Mouse (Mus musculus): ENCODE measurements around the gene Tmem110. TPM values are rescaled to one million over a fixed set of nuclear protein-coding genes. Genes with fewer than 3 reads are reported as not detected.

The Tmem110 gene
- polyA plus RNA-seq, 1 experiment from 2014 or later = 14.4 TPM

- whole genome bisulfite sequencing (ENCODE audit: insufficient replicate concordance) = 61% methylated on average over 10 of the region's 10 CpGs
- H3K27ac ChIP-seq (ENCODE audit: low read depth) = no peak overlapping the region
- no peak overlapping the region for H3K4me3 ChIP-seq (ENCODE audit: low read depth, low read length)
- DNase-seq (no peak), ATAC-seq (0 out of 2 replicates have a peak, but pooled peaks have one; percentile 2)
- no peak overlapping the region for H3K9ac ChIP-seq (replicated peaks)
- peaks cover 7% of the 10 kb centered on the region for H3K4me1 ChIP-seq (ENCODE audit: insufficient read depth)
- no peaks in the 10 kb centered on the region for H3K9me3 ChIP-seq (ENCODE audit: low read length)
- H3K4me2 ChIP-seq (ENCODE audit: low read depth, low read length) = no peak overlapping the region
- H3K27me3 ChIP-seq (ENCODE audit: insufficient read depth, low read length) = no peaks in the 10 kb centered on the region
- TF ChIP-seq EP300 (IDR thresholded peaks at IDR 0.05; ENCODE audit: low read depth) (no peak), CTCF (IDR thresholded peaks at IDR 0.05; ENCODE audit: low read depth) (no peak)
- no peaks in the 10 kb centered on the region for H3K36me3 ChIP-seq (replicated peaks; ENCODE audit: insufficient read depth, low read length)
Observed at GRCm38 (mm10) chr14:30856885-30857507, 31.6 kb downstream of the Tmem110 start.

GRCm38 (mm10) chr14:30857990-30858389 lies 32.6 kb downstream of the Tmem110 start:
- H3K4me2 ChIP-seq (ENCODE audit: low read depth, low read length) = no peak overlapping the region
- H3K4me1 ChIP-seq (ENCODE audit: insufficient read depth) = peaks cover 7% of the 10 kb centered on the region
- H3K4me3 ChIP-seq (ENCODE audit: low read depth, low read length) = no peak overlapping the region
- no peaks in the 10 kb centered on the region for H3K36me3 ChIP-seq (replicated peaks; ENCODE audit: insufficient read depth, low read length)
- WGBS (ENCODE audit: insufficient replicate concordance) = 71% methylated on average over 4 of the region's 4 CpGs
- peak; percentile 47 for DNase-seq
- no peaks in the 10 kb centered on the region for H3K9me3 ChIP-seq (ENCODE audit: low read length)
- no peak overlapping the region for H3K27ac ChIP-seq (ENCODE audit: low read depth)
- no peak overlapping the region for H3K9ac ChIP-seq (replicated peaks)
- no peak for ATAC-seq
- TF ChIP-seq CTCF (IDR thresholded peaks at IDR 0.05; ENCODE audit: low read depth) (peak; percentile 69), EP300 (IDR thresholded peaks at IDR 0.05; ENCODE audit: low read depth) (no peak)
- H3K27me3 ChIP-seq (ENCODE audit: insufficient read depth, low read length) = no peaks in the 10 kb centered on the region

- H3K27me3 ChIP-seq (ENCODE audit: insufficient read depth, low read length) = no peaks in the 10 kb centered on the region
- H3K9ac ChIP-seq (replicated peaks) = peak overlapping the region; percentile 26; the same call in 1 of the 2 replicates
- peak; percentile 65 for ATAC-seq
- peaks cover 7% of the 10 kb centered on the region for H3K4me1 ChIP-seq (ENCODE audit: insufficient read depth)
- WGBS (ENCODE audit: insufficient replicate concordance) = 54% methylated on average over 16 of the region's 16 CpGs
- no peak overlapping the region for H3K4me3 ChIP-seq (ENCODE audit: low read depth, low read length)
- H3K27ac ChIP-seq (ENCODE audit: low read depth) = peak overlapping the region; percentile 51
- peak overlapping the region; percentile 49; the same call in 1 of the 2 replicates for H3K4me2 ChIP-seq (ENCODE audit: low read depth, low read length)
- TF ChIP-seq EP300 (IDR thresholded peaks at IDR 0.05; ENCODE audit: low read depth) (no peak), CTCF (IDR thresholded peaks at IDR 0.05; ENCODE audit: low read depth) (0 out of 2 replicates have a peak, but pooled peaks have one; percentile 2)
- no peaks in the 10 kb centered on the region for H3K9me3 ChIP-seq (ENCODE audit: low read length)
- peaks cover 8% of the 10 kb centered on the region; the same call in 1 of the 2 replicates for H3K36me3 ChIP-seq (replicated peaks; ENCODE audit: insufficient read depth, low read length)
- no peak for DNase-seq
Observed at GRCm38 (mm10) chr14:30861421-30862125, 36.2 kb downstream of the Tmem110 start.

GRCm38 (mm10) chr14:30862368-30862767 lies 37.0 kb downstream of the Tmem110 start:
- Histone ChIP-seq H3K4me3 (ENCODE audit: low read depth, low read length) (no peak overlapping the region), H3K9ac (replicated peaks) (peak overlapping the region; percentile 26; the same call in 1 of the 2 replicates), H3K9me3 (ENCODE audit: low read length) (no peaks in the 10 kb centered on the region), H3K27me3 (ENCODE audit: insufficient read depth, low read length) (no peaks in the 10 kb centered on the region), H3K4me1 (ENCODE audit: insufficient read depth) (peaks cover 7% of the 10 kb centered on the region), H3K27ac (ENCODE audit: low read depth) (0 out of 2 replicates have a peak overlapping the region, but pooled peaks have one; percentile 51), H3K4me2 (ENCODE audit: low read depth, low read length) (no peak overlapping the region), H3K36me3 (replicated peaks; ENCODE audit: insufficient read depth, low read length) (peaks cover 8% of the 10 kb centered on the region; the same call in 1 of the 2 replicates)
- DNase-seq (no peak), ATAC-seq (no peak)
- no peak for TF ChIP-seq CTCF (IDR thresholded peaks at IDR 0.05; ENCODE audit: low read depth)
- TF ChIP-seq EP300 (IDR thresholded peaks at IDR 0.05; ENCODE audit: low read depth) = no peak
- WGBS (ENCODE audit: insufficient replicate concordance) = 68% methylated on average over 9 of the region's 9 CpGs

GRCm38 (mm10) chr14:30865311-30865710 lies 39.9 kb downstream of the Tmem110 start:
- DNase-seq (no peak), ATAC-seq (no peak)
- Histone ChIP-seq H3K4me3 (ENCODE audit: low read depth, low read length) (no peak overlapping the region), H3K27me3 (ENCODE audit: insufficient read depth, low read length) (no peaks in the 10 kb centered on the region), H3K27ac (ENCODE audit: low read depth) (no peak overlapping the region), H3K4me1 (ENCODE audit: insufficient read depth) (peaks cover 24% of the 10 kb centered on the region), H3K36me3 (replicated peaks; ENCODE audit: insufficient read depth, low read length) (peaks cover 8% of the 10 kb centered on the region; the same call in 1 of the 2 replicates), H3K9me3 (ENCODE audit: low read length) (no peaks in the 10 kb centered on the region), H3K4me2 (ENCODE audit: low read depth, low read length) (no peak overlapping the region), H3K9ac (replicated peaks) (no peak overlapping the region)
- TF ChIP-seq EP300 (IDR thresholded peaks at IDR 0.05; ENCODE audit: low read depth) = no peak
- peak; percentile 65 for TF ChIP-seq CTCF (IDR thresholded peaks at IDR 0.05; ENCODE audit: low read depth)
- 66% methylated on average over 3 of the region's 3 CpGs for WGBS (ENCODE audit: insufficient replicate concordance)

- Histone ChIP-seq H3K4me1 (ENCODE audit: insufficient read depth) (peaks cover 23% of the 10 kb centered on the region), H3K4me2 (ENCODE audit: low read depth, low read length) (no peak overlapping the region), H3K9ac (replicated peaks) (no peak overlapping the region), H3K36me3 (replicated peaks; ENCODE audit: insufficient read depth, low read length) (peaks cover 10% of the 10 kb centered on the region; the same call in 1 of the 2 replicates), H3K9me3 (ENCODE audit: low read length) (no peaks in the 10 kb centered on the region), H3K27me3 (ENCODE audit: insufficient read depth, low read length) (no peaks in the 10 kb centered on the region), H3K4me3 (ENCODE audit: low read depth, low read length) (no peak overlapping the region), H3K27ac (ENCODE audit: low read depth) (no peak overlapping the region)
- DNase-seq = peak; percentile 85
- peak; percentile 96 for TF ChIP-seq CTCF (IDR thresholded peaks at IDR 0.05; ENCODE audit: low read depth)
- TF ChIP-seq EP300 (IDR thresholded peaks at IDR 0.05; ENCODE audit: low read depth) = no peak
- no peak for ATAC-seq
- WGBS (ENCODE audit: insufficient replicate concordance) = 20% methylated on average over 5 of the region's 5 CpGs
Observed at GRCm38 (mm10) chr14:30867042-30867441, 41.7 kb downstream of the Tmem110 start.

All from liver, postnatal 0 days (tissue).